Mouse (Mus musculus): Measurements from ENCODE around the gene Gm10471. TPM values are rescaled to one million over a fixed set of nuclear protein-coding genes. Genes with fewer than 3 reads are reported as not detected.
"Not testable (repeated sequence)": the region's sequence is repeated elsewhere in the genome, so short reads cannot be mapped to it uniquely, and the experiment has no call there.

The Gm10471 gene
- not detected for total RNA-seq (2021)
- long read RNA-seq, experiment 1: 0 reads
- long read RNA-seq, experiment 2: 0 reads

GRCm38 (mm10) chr5:26089191-26089590 is at the start of gene Gm10471:
TSS of gene Gm10471 (minus strand) at chr5:26089291.
- DNase-seq; intact Hi-C loops (cut with DNase I; ENCODE audit: low total_unique reads): not testable (repeated sequence)

DNA sequence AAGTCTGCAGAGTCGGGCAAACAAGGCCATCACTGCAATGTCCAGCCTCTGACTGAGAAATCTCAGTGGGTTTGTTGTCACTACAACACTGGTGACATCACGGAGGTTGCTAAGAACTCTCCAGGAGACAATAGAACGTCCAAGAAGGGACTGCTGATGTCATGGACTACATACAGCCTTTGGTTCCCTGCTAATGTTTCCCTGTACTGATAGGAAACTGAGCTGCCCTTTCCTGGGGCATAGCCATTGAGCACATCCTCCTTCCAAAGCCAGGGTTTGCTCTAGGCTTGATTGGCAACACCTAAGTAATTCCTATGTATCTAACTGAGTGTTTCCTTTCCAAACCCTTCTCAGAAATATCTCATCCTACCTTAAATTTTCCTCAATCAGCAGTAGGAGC is 32.2 kb upstream of the Gm10471 start, which contains the start of gene Gm10220:
Gene Gm10220, minus strand, starts transcription at position 101 of the 400 bp plus-strand sequence.
- intact Hi-C loops (cut with DNase I; ENCODE audit: low total_unique reads); DNase-seq: not testable (repeated sequence)

- DNase-seq; intact Hi-C loops (cut with DNase I; ENCODE audit: low total_unique reads): not testable (repeated sequence)
Observed at GRCm38 (mm10) chr5:26105262-26105661, 16.2 kb upstream of the Gm10471 start, which contains the start of gene 5031410I06Rik. TSS of gene 5031410I06Rik (minus strand) at chr5:26105362.

- DNase-seq; intact Hi-C loops (cut with DNase I; ENCODE audit: low total_unique reads): not testable (repeated sequence)
Observed at GRCm38 (mm10) chr5:26079023-26079422, 10.1 kb downstream of the Gm10471 start.

DNA sequence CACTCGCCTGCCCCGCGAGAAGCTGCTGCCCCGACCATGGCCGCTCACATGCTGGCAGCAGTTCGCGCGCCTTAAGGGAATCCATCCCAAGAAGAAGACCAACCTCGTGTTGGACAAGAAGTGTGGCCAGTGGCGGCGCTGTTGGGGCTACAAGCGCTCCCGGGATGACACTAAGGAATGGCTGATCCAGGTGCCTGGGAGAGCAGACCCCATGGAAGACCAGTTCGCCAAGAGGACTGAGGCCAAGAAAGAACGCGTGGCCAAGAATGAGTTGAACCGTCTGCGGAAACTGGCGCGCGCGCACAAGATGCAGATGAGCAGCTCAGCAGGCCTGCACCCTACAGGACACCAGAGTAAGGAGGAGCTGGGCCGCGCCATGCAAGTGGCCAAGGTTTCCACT is 18.4 kb downstream of the Gm10471 start:
- DNase-seq: no peak
- intact Hi-C loops (cut with DNase I; ENCODE audit: low total_unique reads): no loop called here

DNA sequence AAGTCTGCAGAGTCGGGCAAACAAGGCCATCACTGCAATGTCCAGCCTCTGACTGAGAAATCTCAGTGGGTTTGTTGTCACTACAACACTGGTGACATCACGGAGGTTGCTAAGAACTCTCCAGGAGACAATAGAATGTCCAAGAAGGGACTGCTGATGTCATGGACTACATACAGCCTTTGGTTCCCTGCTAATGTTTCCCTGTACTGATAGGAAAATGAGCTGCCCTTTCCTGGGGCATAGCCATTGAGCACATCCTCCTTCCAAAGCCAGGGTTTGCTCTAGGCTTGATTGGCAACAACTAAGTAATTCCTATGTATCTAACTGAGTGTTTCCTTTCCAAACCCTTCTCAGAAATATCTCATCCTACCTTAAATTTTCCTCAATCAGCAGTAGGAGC is 30.6 kb downstream of the Gm10471 start, which contains the start of gene Gm7347:
Gene Gm7347, minus strand, starts transcription at position 101 of the 400 bp plus-strand sequence.
- intact Hi-C loops (cut with DNase I; ENCODE audit: low total_unique reads); DNase-seq: not testable (repeated sequence)

GRCm38 (mm10) chr5:26039458-26039857 is 49.6 kb downstream of the Gm10471 start, which contains the start of gene Speer4a:
TSS of gene Speer4a (minus strand) at chr5:26039558.
- intact Hi-C loops (cut with DNase I; ENCODE audit: low total_unique reads); DNase-seq: not testable (repeated sequence)

Other genes with a start within 250 kb of the Gm10471 start
- not detected for gene Gm21663, start 146.9 kb downstream of the Gm10471 start, total RNA-seq (2021)
- gene Gm21671, start 134.9 kb downstream of the Gm10471 start, total RNA-seq (2021): not detected
- gene Gm21680, start 116.6 kb downstream of the Gm10471 start, total RNA-seq (2021): not detected
- gene Gm21698, start 100.6 kb downstream of the Gm10471 start, total RNA-seq (2021): not detected
- gene Gm1979, start 84.5 kb downstream of the Gm10471 start, total RNA-seq (2021): not detected
- gene Gm5862, start 66.4 kb downstream of the Gm10471 start, total RNA-seq (2021): not detected
- gene Speer4a, start 49.7 kb downstream of the Gm10471 start, total RNA-seq (2021): not detected
- not detected for gene Gm7347, start 30.7 kb downstream of the Gm10471 start, total RNA-seq (2021)
- not detected for gene 5031410I06Rik, start 16.1 kb upstream of the Gm10471 start, total RNA-seq (2021)
- gene Gm10220, start 32.1 kb upstream of the Gm10471 start, total RNA-seq (2021): not detected
- gene Gm7361, start 168.4 kb upstream of the Gm10471 start, total RNA-seq (2021): not detected

Measured in gastrocnemius, postnatal 14 days (tissue).